Mouse (Mus musculus) brain, embryonic 18.5 days (tissue): ENCODE data around the gene Igf2r.

Experiments
- DNase-seq: peaks from one replicate; pipeline ENCODE4 v3.0.0-alpha.2; 2012; ENCODE audit warnings: low read depth, low spot score

Gene Igf2r

GRCm38 (mm10) chr17:12751218-12751617 lies 18.2 kb downstream of the Igf2r start:
- no peak for DNase-seq

DNA sequence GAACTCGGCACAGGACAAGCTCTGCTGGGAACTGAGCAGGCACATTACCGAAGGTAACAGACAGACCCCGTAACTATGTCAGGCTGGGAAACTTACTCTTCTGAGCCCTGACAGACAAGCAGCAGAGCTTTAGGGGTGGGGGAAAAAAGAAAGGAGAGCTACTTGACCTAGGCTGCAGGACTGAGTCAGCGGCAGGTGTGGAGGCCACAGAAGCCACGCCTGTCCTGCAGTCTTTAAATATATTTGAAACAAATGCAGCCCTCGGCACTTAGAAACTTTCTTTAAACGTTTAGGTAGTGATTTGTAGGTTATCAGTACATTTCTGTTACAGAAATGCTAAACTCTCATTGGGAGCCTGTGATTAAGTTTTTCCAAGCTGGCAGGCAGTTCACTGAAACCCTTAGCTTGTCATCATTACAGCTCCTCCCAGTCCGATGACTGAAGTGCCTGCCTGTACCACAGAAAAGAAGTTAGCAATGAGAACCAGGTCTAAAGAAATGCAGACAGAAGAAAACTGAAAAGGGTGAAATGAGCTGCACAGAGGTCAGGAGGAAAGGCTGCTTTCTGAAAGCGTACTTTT lies 18.8 kb downstream of the Igf2r start:
- no peak for DNase-seq

- no peak for DNase-seq
Measured at GRCm38 (mm10) chr17:12749421-12750367, 19.8 kb downstream of the Igf2r start.

- DNase-seq = no peak
Measured at GRCm38 (mm10) chr17:12745761-12746160, 23.7 kb downstream of the Igf2r start.

DNA sequence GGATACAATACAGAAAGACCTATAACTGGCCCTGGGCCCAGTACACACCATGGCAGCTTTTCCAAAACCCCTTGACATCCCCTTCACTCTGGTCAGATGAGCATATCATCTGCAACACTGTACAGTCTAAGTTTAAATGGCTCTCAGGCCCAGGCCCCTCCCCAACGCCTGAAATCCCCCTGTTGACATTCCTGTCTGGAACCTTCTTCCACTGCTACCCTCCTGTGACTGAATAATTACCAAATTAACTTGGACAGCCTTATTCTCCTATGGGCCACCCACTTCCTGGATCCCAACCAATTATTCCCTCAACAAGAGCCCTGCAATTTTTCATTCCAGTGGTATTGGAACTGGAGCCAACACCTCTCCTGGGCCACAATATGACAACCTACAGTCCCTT lies 25.4 kb downstream of the Igf2r start:
- no peak for DNase-seq

- DNase-seq = no peak
Measured at GRCm38 (mm10) chr17:12742151-12742908, 27.1 kb downstream of the Igf2r start.

- DNase-seq = peak; percentile 47
Measured at GRCm38 (mm10) chr17:12741218-12741968, 28.1 kb downstream of the Igf2r start.

GRCm38 (mm10) chr17:12740317-12740716 lies 29.1 kb downstream of the Igf2r start:
- no peak for DNase-seq

GRCm38 (mm10) chr17:12739516-12739915 lies 29.9 kb downstream of the Igf2r start:
- no peak for DNase-seq

GRCm38 (mm10) chr17:12737934-12738333 lies 31.5 kb downstream of the Igf2r start:
- no peak for DNase-seq

GRCm38 (mm10) chr17:12734205-12734857 lies 35.1 kb downstream of the Igf2r start:
- DNase-seq = no peak

GRCm38 (mm10) chr17:12733128-12733527 lies 36.3 kb downstream of the Igf2r start:
- DNase-seq = no peak

DNA sequence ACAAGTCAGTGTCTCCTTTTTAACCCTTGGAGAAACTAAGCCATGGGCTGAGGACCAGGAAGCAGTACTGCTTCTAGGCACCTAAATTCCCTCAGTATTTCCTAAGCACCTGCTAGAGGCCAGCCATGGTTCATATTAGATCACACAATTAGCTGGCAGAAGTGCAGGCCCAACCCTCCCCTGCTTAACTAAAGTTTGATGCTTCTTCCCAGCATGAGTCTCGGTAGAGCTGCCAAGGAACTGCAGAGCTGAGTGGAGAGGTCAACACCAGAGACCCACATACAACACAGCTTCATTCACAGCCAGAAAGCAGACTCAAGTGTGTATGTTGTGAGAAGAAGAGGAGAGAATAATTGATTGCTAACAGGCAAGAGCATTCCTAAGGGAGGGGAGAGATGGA lies 40.9 kb downstream of the Igf2r start:
- DNase-seq = no peak

- no peak for DNase-seq
Measured at GRCm38 (mm10) chr17:12727748-12728147, 41.7 kb downstream of the Igf2r start.

- DNase-seq = no peak
Measured at GRCm38 (mm10) chr17:12725871-12726270, 43.6 kb downstream of the Igf2r start.

- no peak for DNase-seq
Measured at GRCm38 (mm10) chr17:12724767-12725744, 44.4 kb downstream of the Igf2r start.

GRCm38 (mm10) chr17:12723986-12724766 lies 45.3 kb downstream of the Igf2r start:
- no peak for DNase-seq

DNA sequence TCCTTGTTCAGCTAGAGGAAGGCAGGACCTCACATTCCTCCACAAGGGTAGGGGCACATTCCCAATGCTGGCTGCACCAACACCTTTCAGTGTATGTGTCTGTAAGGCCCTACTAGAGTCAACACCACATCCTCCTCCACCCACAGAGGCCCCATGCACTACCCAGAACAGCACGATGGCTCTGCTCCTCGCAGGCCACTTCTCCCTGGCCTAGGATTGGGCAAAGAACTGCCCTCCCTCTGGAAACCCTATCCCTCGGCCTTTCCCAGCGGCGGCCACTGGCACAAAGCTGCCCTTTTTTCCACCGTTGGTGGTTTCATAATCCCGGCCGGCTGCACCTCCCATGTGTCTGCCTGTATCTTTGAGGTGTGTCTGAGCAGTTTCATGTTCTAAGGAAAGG lies 46.8 kb downstream of the Igf2r start:
- no peak for DNase-seq
